Mouse (Mus musculus) forebrain, postnatal 0 days (tissue): ENCODE measurements around the gene Rpl36. TPM values are rescaled to one million over a fixed set of nuclear protein-coding genes. Genes with fewer than 3 reads are reported as not detected.

ENCODE experiments used
- ATAC-seq: fragments of 200-750 bp; cut with Nextera tagmentation; 2 replicates; pipeline ENCODE4 v1.8.0; 2017; ENCODE audit warnings: mild to moderate bottlenecking, moderate library complexity
- DNase-seq: peaks from one replicate; pipeline ENCODE4 v3.0.0-alpha.2; 2015
- H3K27ac ChIP-seq: fragments of 300-500 bp; sonication (generic); 2 replicates; pipeline ENCODE4 v1.5.1; 2014; ENCODE audit warnings: low read depth, mild to moderate bottlenecking, antibody characterized with exemption, low read length, moderate library complexity, mixed read lengths
- H3K27me3 ChIP-seq: fragments of 300-500 bp; sonication (generic); 2 replicates; pipeline ENCODE4 v1.6.1; 2014; ENCODE audit warnings: mild to moderate bottlenecking, low read length, mixed read lengths; ENCODE audit not compliant: insufficient read depth
- H3K36me3 ChIP-seq: fragments of 300-500 bp; sonication (generic); 2 replicates; pipeline ENCODE4 v1.6.1; 2014; ENCODE audit warnings: mild to moderate bottlenecking, moderate library complexity; ENCODE audit not compliant: insufficient read depth
- H3K4me1 ChIP-seq: fragments of 300-500 bp; sonication (generic); 2 replicates; pipeline ENCODE4 v1.6.1; 2014; ENCODE audit warnings: antibody characterized with exemption; ENCODE audit not compliant: insufficient read depth
- H3K4me2 ChIP-seq: fragments of 300-500 bp; sonication (generic); 2 replicates; pipeline ENCODE4 v1.6.1; 2014; ENCODE audit warnings: low read depth, mild to moderate bottlenecking, moderate library complexity
- H3K4me3 ChIP-seq: fragments of 300-500 bp; sonication (generic); 2 replicates; pipeline ENCODE4 v1.5.1; 2014; ENCODE audit warnings: low read depth, low read length, mixed read lengths
- H3K9ac ChIP-seq: fragments of 300-500 bp; sonication (generic); 2 replicates; pipeline ENCODE4 v1.6.1; 2014; ENCODE audit warnings: mild to moderate bottlenecking
- H3K9me3 ChIP-seq: fragments of 300-500 bp; sonication (generic); 2 replicates; pipeline ENCODE4 v1.6.1; 2016; ENCODE audit warnings: low read length
- CTCF ChIP-seq: sonication (generic); IDR thresholded peaks from 2 replicates; pipeline ENCODE4 v1.5.1; 2016; ENCODE audit warnings: antibody characterized with exemption, control low read depth, low read depth
- WGBS: fragments of 180-500 bp; shearing (Covaris S2); extraction: QIAGEN DNeasy Blood & Tissue Kit; methylation state at CpG from one replicate; pipeline ENCODE4 v1.1.7; 2014; 5-methylcytosine and 5-hydroxymethylcytosine counted together
- polyA plus RNA-seq: library from polyadenylated mRNA; unstranded; fragments of >200 nt; fragmentation: Nextera tagmentation; extraction: Ambion mirVana; gene quantifications from 2 replicates; pipeline ENCODE4 v1.2.1, GENCODE M21; 2015
- total RNA-seq: library from RNA; depleted of rRNA; stranded (reverse); fragments of >200 nt; gene quantifications from 2 replicates; pipeline ENCODE4 v1.2.3, GENCODE M21; 2014

The Rpl36 gene
- total and polyA plus RNA-seq, 2 experiments from 2014 or later = 807 to 1,145 TPM

GRCm38 (mm10) chr17:56614391-56615135, 1.3 kb downstream of the Rpl36 start:
- no peak for DNase-seq
- peaks cover 48% of the 10 kb centered on the region for H3K36me3 ChIP-seq
- TF ChIP-seq CTCF = no peak; the same call in 1 of the 2 replicates
- peak overlapping the region; percentile 96 for H3K27ac ChIP-seq
- H3K9me3 ChIP-seq = no peaks in the 10 kb centered on the region
- WGBS = 28% methylated on average over 14 of the region's 14 CpGs
- H3K4me1 ChIP-seq = peaks cover 10% of the 10 kb centered on the region
- H3K4me3 ChIP-seq = peak overlapping the region; percentile 59
- peak overlapping the region; percentile 53 for H3K4me2 ChIP-seq
- no peak for ATAC-seq
- H3K9ac ChIP-seq = peak overlapping the region; percentile 74
- no peaks in the 10 kb centered on the region for H3K27me3 ChIP-seq

DNA sequence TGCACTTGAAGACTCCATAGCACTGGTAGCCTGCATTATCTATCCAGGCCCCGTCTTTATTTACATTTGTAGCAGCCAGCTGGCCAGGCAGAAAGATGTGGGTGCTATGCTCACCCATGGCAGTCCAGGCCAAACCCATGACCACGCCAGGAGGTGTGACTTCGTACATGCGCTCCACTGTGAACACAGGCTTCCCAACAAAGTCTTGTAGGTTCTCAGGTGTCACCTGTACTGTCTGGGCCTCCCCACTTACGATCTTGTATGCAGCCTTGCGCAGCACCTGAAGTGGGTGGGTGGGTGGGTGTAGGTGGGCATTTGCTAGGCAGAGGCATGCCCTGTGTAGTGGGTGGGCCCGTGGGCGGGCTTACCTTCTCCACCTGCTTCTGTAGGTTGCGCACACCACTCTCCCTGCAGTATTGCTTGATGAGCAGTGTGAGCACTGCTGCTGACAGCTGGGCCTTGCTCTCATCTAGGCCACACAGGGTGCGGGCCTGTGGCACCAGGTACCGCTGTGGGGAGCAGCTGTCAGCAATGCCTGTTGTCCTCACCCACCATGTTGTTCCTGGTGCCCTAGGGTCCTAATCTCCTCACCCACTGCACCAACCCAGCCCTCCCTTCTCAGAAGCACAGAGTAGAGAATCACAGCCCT, 2.0 kb downstream of the Rpl36 start:
- H3K9me3 ChIP-seq = no peaks in the 10 kb centered on the region
- DNase-seq (no peak), ATAC-seq (no peak)
- peaks cover 7% of the 10 kb centered on the region for H3K4me1 ChIP-seq
- H3K4me2 ChIP-seq = peak overlapping the region; percentile 53; the same call in 1 of the 2 replicates
- H3K4me3 ChIP-seq = no peak overlapping the region
- H3K27me3 ChIP-seq = no peaks in the 10 kb centered on the region
- no peak for TF ChIP-seq CTCF
- H3K27ac ChIP-seq = no peak overlapping the region
- 86% methylated on average over 11 of the region's 11 CpGs for WGBS
- no peak overlapping the region for H3K9ac ChIP-seq
- H3K36me3 ChIP-seq = peaks cover 55% of the 10 kb centered on the region

DNA sequence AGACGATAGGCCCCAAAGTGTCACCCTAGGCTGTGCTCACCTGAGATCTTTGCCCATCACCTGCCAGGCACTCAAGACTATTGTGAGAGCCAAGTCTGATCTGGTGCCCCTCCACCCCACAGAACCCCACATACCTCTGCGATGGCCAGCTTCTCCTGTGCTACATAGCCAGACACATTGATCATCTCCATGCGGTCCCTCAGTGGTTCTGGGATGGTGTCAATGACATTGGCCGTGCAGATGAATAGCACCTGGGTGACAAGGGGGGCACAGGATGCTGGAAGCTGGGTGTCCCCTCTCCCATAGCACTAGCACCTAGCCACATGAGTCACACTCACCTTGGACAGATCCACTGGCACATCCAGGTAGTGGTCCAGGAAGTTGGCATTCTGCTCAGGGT, 2.6 kb downstream of the Rpl36 start:
- ATAC-seq = no peak
- no peak overlapping the region for H3K27ac ChIP-seq
- peaks cover 61% of the 10 kb centered on the region for H3K36me3 ChIP-seq

GRCm38 (mm10) chr17:56616725-56617124, 3.5 kb downstream of the Rpl36 start:
- H3K4me3 ChIP-seq = no peak overlapping the region
- H3K4me2 ChIP-seq = no peak overlapping the region
- WGBS = 76% methylated on average over 3 of the region's 3 CpGs
- H3K27ac ChIP-seq = no peak overlapping the region
- H3K9ac ChIP-seq = no peak overlapping the region
- no peak for ATAC-seq
- H3K36me3 ChIP-seq = peaks cover 67% of the 10 kb centered on the region
- DNase-seq = no peak
- peaks cover 5% of the 10 kb centered on the region for H3K4me1 ChIP-seq
- no peak for TF ChIP-seq CTCF
- no peaks in the 10 kb centered on the region for H3K9me3 ChIP-seq
- H3K27me3 ChIP-seq = no peaks in the 10 kb centered on the region

More for the DNA sequence above, 2.6 kb downstream of the Rpl36 start:
- Histone ChIP-seq H3K4me2 (no peak overlapping the region), H3K9me3 (no peaks in the 10 kb centered on the region), H3K27me3 (no peaks in the 10 kb centered on the region), H3K4me1 (peaks cover 5% of the 10 kb centered on the region), H3K4me3 (no peak overlapping the region), H3K9ac (no peak overlapping the region)
- no peak for TF ChIP-seq CTCF
- WGBS = 88% methylated on average over 4 of the region's 4 CpGs
- no peak for DNase-seq

- no peaks in the 10 kb centered on the region for H3K27me3 ChIP-seq
- no peaks in the 10 kb centered on the region for H3K9me3 ChIP-seq
- no peak overlapping the region for H3K4me2 ChIP-seq
- H3K9ac ChIP-seq = no peak overlapping the region
- 92% methylated on average over 8 of the region's 8 CpGs for WGBS
- peaks cover 76% of the 10 kb centered on the region for H3K36me3 ChIP-seq
- H3K4me1 ChIP-seq = peaks cover 5% of the 10 kb centered on the region
- no peak for TF ChIP-seq CTCF
- ATAC-seq (no peak), DNase-seq (no peak)
- H3K27ac ChIP-seq = no peak overlapping the region
- no peak overlapping the region for H3K4me3 ChIP-seq
Measured at GRCm38 (mm10) chr17:56617628-56618027, 4.4 kb downstream of the Rpl36 start.

- DNase-seq = no peak
- ATAC-seq = no peak
- peaks cover 29% of the 10 kb centered on the region for H3K36me3 ChIP-seq
- 83% methylated on average over 3 of the region's 3 CpGs for WGBS
- no peak overlapping the region for H3K27ac ChIP-seq
- H3K4me2 ChIP-seq = peak overlapping the region; percentile 89; the same call in 1 of the 2 replicates
- peaks cover 11% of the 10 kb centered on the region for H3K4me1 ChIP-seq
- TF ChIP-seq CTCF = no peak
- no peaks in the 10 kb centered on the region for H3K9me3 ChIP-seq
- no peak overlapping the region for H3K9ac ChIP-seq
- H3K27me3 ChIP-seq = no peaks in the 10 kb centered on the region
- H3K4me3 ChIP-seq = no peak overlapping the region
Measured at GRCm38 (mm10) chr17:56625495-56625894, 12.3 kb downstream of the Rpl36 start.

DNA sequence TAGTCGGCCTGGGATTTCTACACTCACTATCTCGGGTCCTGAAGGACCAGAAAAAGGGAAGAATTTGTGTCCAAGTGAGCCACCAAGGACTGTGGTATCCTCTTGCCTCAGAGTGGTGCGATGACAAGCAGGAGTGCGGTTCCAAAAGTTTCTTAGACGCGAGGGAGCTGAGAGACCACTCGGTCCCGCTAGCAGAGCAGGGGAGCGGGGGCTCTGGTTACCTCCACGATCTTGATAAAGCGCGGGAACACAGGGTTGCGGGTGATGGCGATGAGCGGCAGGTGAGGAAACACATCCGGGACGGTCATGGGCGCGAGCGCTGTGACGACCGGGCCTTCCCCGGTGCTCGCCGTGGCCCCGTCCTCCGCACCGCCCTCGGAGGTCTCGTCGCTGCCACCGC, 13.0 kb downstream of the Rpl36 start:
- WGBS = 2% methylated on average over 32 of the region's 32 CpGs
- Histone ChIP-seq H3K27ac (peak overlapping the region; percentile 69; the same call in 1 of the 2 replicates), H3K9me3 (no peaks in the 10 kb centered on the region), H3K27me3 (no peaks in the 10 kb centered on the region), H3K4me2 (peak overlapping the region; percentile 89), H3K9ac (peak overlapping the region; percentile 81), H3K4me3 (peak overlapping the region; percentile 85), H3K36me3 (peaks cover 23% of the 10 kb centered on the region), H3K4me1 (peaks cover 11% of the 10 kb centered on the region)
- DNase-seq (no peak), ATAC-seq (peak; percentile 8)
- no peak for TF ChIP-seq CTCF
